Mouse (Mus musculus) left cerebral cortex, postnatal 36 days (tissue): ENCODE measurements around the gene Pxk. TPM values are rescaled to one million over a fixed set of nuclear protein-coding genes. Genes with fewer than 3 reads are reported as not detected.

ENCODE experiments used
- DNase-seq, 2 experiments: peaks; one replicate each; pipeline ENCODE4 v3.0.0; 2021 to 2022; ENCODE audit warnings: low spot score in 2 of 2, mixed read lengths in 1 of 2
- intact Hi-C: fragments of 180-260 bp; cut with DNase I; formaldehyde crosslinking; loops from one replicate; pipeline ENCODE4 v1.15.1; 2025
- total RNA-seq, 2 experiments: library from RNA; stranded (reverse); gene quantifications; 2 replicates each; pipeline ENCODE4 v1.2.3; 2021

Pxk gene
- total RNA-seq, 2 experiments from 2014 or later = 27.9 to 37.0 TPM

- DNase-seq = no peak
- intact Hi-C loops = no loop called here
These were observed 82.5 kb downstream of the Pxk start for GRCm38 (mm10) chr14:8180371-8181035.

GRCm38 (mm10) chr14:8183330-8183729 lies 85.3 kb downstream of the Pxk start:
- intact Hi-C loops = no loop called here

GRCm38 (mm10) chr14:8186278-8187045 lies 88.5 kb downstream of the Pxk start:
- intact Hi-C loops = no loop called here
- peak; percentile 71 to 73 for DNase-seq

More at GRCm38 (mm10) chr14:8183330-8183729, 85.3 kb downstream of the Pxk start:
- no peak for DNase-seq

- intact Hi-C loops = no loop called here
- no peak for DNase-seq
These were observed 92.5 kb downstream of the Pxk start for GRCm38 (mm10) chr14:8190556-8190955.

- no peak for DNase-seq
- intact Hi-C loops = no loop called here
These were observed 93.4 kb downstream of the Pxk start for GRCm38 (mm10) chr14:8191331-8191965.

- intact Hi-C loops = no loop called here
- DNase-seq = no peak
These were observed 94.7 kb downstream of the Pxk start for GRCm38 (mm10) chr14:8192727-8193126.

GRCm38 (mm10) chr14:8200769-8201168 lies 102.8 kb downstream of the Pxk start:
- intact Hi-C loops = no loop called here
- DNase-seq = no peak

- DNase-seq = no peak
- intact Hi-C loops = no loop called here
These were observed 103.7 kb downstream of the Pxk start for GRCm38 (mm10) chr14:8201715-8202114.

GRCm38 (mm10) chr14:8206179-8206910 lies 108.3 kb downstream of the Pxk start:
- intact Hi-C loops = no loop called here
- DNase-seq = peak in 1 of 2 experiments; percentile 56

- intact Hi-C loops = no loop called here
- DNase-seq = no peak
These were observed 109.1 kb downstream of the Pxk start for GRCm38 (mm10) chr14:8207105-8207504.

- DNase-seq = no peak
These were observed 109.5 kb downstream of the Pxk start for GRCm38 (mm10) chr14:8207543-8207942.

GRCm38 (mm10) chr14:8208876-8209275 lies 110.9 kb downstream of the Pxk start:
- intact Hi-C loops = loop anchor here (2.0 kb wide), 1 partner anchor 56 kb away; no protein-coding TSS in a partner anchor
- peak; percentile 84 to 85 for DNase-seq

More at GRCm38 (mm10) chr14:8207543-8207942, 109.5 kb downstream of the Pxk start:
- intact Hi-C loops = no loop called here

- intact Hi-C loops = loop anchor here (2.0 kb wide), 1 partner anchor 57 kb away; no protein-coding TSS in a partner anchor
- no peak for DNase-seq
These were observed 111.9 kb downstream of the Pxk start for GRCm38 (mm10) chr14:8209896-8210295.

- intact Hi-C loops = loop anchor here (1.0 kb wide), 1 partner anchor 40 kb away; the partner anchor contains the start of gene Pdhb
- no peak for DNase-seq
These were observed 115.0 kb downstream of the Pxk start for GRCm38 (mm10) chr14:8212996-8213395.

GRCm38 (mm10) chr14:8213803-8214224 lies 115.8 kb downstream of the Pxk start, which contains the start of gene Kctd6:
Gene Kctd6, plus strand, starts transcription at chr14:8214140.
- DNase-seq = peak; percentile 97 to 98
- intact Hi-C loops = loop anchor here (1.0 kb wide), 1 partner anchor 41 kb away; the partner anchor contains the start of gene Pdhb

Other genes with a start within 250 kb of the Pxk start
- gene Gm45521, start 140.9 kb upstream of the Pxk start, total RNA-seq = not detected
- not detected for gene Dnase1l3, start 103.6 kb upstream of the Pxk start, total RNA-seq
- 10 to 100 TPM; 63.4 to 74.0 TPM for gene Abhd6, start 95.3 kb upstream of the Pxk start, total RNA-seq
- gene Rpp14, start 17.8 kb upstream of the Pxk start, total RNA-seq = 10 to 100 TPM; 31.0 to 38.3 TPM
- 100 to 1,000 TPM; 160 to 164 TPM for gene Pdhb, start 74.8 kb downstream of the Pxk start, total RNA-seq
- 10 to 100 TPM; 36.5 to 40.9 TPM for gene Kctd6, start 115.9 kb downstream of the Pxk start, total RNA-seq
- not detected for gene Acox2, start 161.1 kb downstream of the Pxk start, total RNA-seq
- gene Fam107a, start 219.8 kb downstream of the Pxk start, total RNA-seq = 100 to 1,000 TPM; 307 to 311 TPM